Mouse (Mus musculus): ENCODE results near the gene Alox15. TPM values are rescaled to one million over a fixed set of nuclear protein-coding genes. Genes with fewer than 3 reads are reported as not detected.
A peak's percentile ranks its signal among the peaks of the same experiment; 100 is the strongest.

The Alox15 gene
- total RNA-seq, 2 experiments from 2014 or later = 5.2 to 8.1 TPM

DNA sequence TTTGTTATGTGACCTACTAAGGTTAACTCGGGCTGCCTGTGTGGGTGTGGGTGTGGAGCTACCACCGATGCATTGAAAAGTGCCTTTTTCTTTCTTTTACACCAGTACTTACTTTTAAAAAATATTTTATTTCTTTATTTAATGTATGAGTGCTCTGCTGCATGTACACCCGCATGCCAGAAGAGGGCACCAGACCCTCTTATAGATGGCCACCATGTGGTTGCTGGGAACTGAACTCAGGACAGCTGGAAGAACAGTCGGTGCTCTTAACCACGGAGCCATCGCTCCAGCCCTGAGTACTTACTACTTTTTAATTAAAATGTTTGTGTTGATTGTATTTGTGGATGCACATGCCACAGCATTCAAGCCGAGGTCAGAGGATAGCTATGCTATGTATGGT is 38.0 kb downstream of the Alox15 start:
- intact Hi-C loops (cut with DNase I) = loop anchor here (10.0 kb wide), 2 partner anchors 181 to 259 kb away; partner anchors contain the start of gene Asgr1
- peak in 1 of 2 experiments; percentile 33 for DNase-seq

DNA sequence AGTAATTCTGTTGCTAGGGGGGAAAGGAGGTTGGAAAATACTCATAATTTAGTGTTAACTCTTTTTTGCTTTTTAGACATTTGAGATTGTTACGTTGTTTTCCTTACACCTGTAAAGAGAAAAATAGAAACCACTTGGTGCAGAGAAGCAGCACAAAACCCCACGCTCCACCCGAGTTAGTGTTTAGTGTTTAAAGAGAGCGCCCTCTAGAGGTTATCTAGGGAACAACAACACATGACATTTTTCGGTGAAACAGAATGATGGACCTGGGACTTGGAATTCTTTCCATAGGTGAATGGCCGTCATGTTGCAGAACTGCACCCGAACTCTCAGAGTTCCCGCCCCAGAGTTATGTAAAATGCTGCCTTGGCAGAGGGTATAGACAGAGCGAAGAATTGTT is 42.5 kb downstream of the Alox15 start:
- DNase-seq = peak; percentile 29 to 55

DNA sequence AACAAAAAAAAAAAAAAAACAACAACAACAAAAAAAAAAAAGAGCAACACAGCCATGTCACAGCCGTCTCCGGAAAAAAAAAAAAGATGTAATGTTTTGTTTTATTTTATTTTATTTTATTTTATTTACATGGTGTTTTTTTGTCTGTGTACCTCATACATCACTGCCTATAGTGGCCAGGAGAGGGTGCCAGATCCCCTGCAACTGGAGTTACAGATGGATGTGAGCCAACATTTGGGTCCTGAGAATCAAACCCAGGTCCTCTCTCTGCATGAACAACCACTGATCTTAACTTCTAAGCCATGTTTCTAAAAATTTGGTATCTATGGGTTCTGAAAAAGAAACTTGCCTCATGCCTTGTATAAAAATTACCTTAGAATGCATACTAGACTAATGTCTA is 43.5 kb downstream of the Alox15 start:
- DNase-seq = no peak
- intact Hi-C loops (cut with DNase I) = no loop called here

More for the DNA sequence above, 42.5 kb downstream of the Alox15 start:
- intact Hi-C loops (cut with DNase I) = loop anchor here (1.0 kb wide), 1 partner anchor 54 kb away; the partner anchor contains the start of gene Alox12

DNA sequence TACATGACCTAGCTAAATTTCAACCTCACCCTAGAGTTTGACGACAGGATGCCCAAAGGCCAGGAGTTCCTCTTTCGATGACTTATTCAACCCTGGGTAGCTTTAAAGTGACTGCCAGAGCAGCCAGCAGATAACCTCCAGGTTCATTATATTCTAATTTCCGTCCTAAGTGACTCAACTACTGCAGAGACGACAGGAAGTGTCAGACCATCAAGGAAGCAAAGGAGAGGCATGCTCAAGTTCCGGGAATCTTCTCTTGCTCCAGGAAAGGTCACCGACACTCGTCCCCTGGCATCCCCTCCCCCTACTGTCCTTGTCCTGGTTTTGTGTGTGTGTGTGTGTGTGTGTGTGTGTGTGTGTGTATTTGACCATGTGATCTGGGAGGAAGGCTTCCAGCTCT is 45.7 kb downstream of the Alox15 start:
- no peak for DNase-seq
- intact Hi-C loops (cut with DNase I) = no loop called here

DNA sequence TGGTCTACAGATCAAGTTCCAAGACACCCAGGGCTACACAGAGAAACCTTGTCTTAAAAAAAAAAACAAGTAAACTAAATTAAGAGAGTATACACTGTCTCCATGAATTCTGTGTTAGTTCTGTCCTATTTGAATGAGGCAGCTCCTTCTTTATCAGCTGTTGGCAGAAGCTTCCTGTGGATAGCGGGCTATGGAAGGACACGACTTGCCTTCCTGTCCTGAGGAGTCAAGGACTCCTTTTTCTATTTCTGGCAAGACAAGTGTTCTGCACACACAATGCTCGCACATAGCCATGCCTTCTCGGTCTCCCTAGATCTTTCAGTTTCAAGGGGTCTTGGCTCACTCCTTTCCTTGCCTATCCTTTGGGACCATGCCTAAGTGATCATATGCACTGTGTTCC is 49.5 kb downstream of the Alox15 start:
- intact Hi-C loops (cut with DNase I) = no loop called here
- DNase-seq = no peak

DNA sequence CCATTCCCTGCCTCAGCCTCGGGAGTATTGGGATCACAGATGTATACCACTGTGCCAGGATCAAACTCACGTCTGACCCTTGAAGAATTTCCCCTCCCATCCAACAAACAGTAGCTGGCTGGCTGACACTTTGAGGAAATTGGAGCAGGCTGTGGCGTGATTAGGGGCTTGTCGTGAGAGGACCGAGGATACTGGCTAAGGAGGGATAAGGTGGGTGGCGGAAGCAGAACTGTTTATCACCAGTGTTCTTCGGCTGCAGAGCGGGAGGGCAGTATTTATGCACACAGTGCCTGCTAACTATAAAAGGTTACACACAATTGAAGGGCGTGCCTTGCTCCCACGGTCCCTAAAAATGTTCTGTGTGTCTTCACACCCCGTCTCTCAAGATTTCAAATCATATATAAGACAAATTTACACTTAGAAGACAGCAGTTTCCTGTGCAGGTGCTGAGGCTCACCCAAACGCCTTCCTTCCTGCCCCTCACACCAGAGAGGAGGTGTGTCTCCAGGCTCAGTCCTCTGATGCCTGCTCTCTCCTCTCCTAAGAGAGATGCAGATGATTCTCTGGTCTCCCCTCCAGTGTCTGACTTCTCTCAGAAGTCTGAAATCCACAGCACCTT is 53.9 kb downstream of the Alox15 start:
- DNase-seq = no peak
- intact Hi-C loops (cut with DNase I) = no loop called here

GRCm38 (mm10) chr11:70297405-70297804 is 54.4 kb downstream of the Alox15 start:
- intact Hi-C loops (cut with DNase I) = no loop called here
- DNase-seq = no peak

Other genes with a start within 250 kb of the Alox15 start
- gene Mgl2, start 221.7 kb downstream of the Alox15 start, total RNA-seq (2021) = 1 to 10 TPM; 2.2 to 2.7 TPM
- 1 to 10 TPM; 1.7 to 2.2 TPM for gene Clec10a, start 195.8 kb downstream of the Alox15 start, total RNA-seq (2021)
- under 1 TPM; 0.76 to 0.90 TPM for gene Slc16a11, start 139.3 kb downstream of the Alox15 start, total RNA-seq (2021)
- 1 to 10 TPM; 4.2 to 5.8 TPM for gene Slc16a13, start 131.0 kb downstream of the Alox15 start, total RNA-seq (2021)
- gene Bcl6b, start 122.2 kb downstream of the Alox15 start, total RNA-seq (2021) = 10 to 100 TPM; 26.1 to 32.5 TPM
- 10 to 100 TPM; 34.7 to 38.4 TPM for gene 0610010K14Rik, start 114.1 kb downstream of the Alox15 start, total RNA-seq (2021)
- gene Gm21988, start 112.2 kb downstream of the Alox15 start, total RNA-seq (2021) = 1 to 10 TPM; 3.1 to 3.2 TPM
- 10 to 100 TPM; 89.0 to 96.3 TPM for gene Rnasek, start 112.2 kb downstream of the Alox15 start, total RNA-seq (2021)
- gene Alox12, start 96.7 kb downstream of the Alox15 start, total RNA-seq (2021) = 1 to 10 TPM; 2.7 to 3.1 TPM
- gene Alox12e, start 29.4 kb downstream of the Alox15 start, total RNA-seq (2021) = under 1 TPM; 0.14 to 0.44 TPM
- 10 to 100 TPM; 19.8 to 22.9 TPM for gene Pelp1, start 58.0 kb upstream of the Alox15 start, total RNA-seq (2021)
- 10 to 100 TPM; 13.8 to 17.0 TPM for gene Arrb2, start 80.6 kb upstream of the Alox15 start, total RNA-seq (2021)
- 1 to 10 TPM; 7.3 to 8.5 TPM for gene Med11, start 99.9 kb upstream of the Alox15 start, total RNA-seq (2021)
- gene Zmynd15, start 107.4 kb upstream of the Alox15 start, total RNA-seq (2021) = 1 to 10 TPM; 2.9 to 4.7 TPM
- 1 to 10 TPM; 7.3 to 9.5 TPM for gene Cxcl16, start 108.0 kb upstream of the Alox15 start, total RNA-seq (2021)
- gene Tm4sf5, start 153.2 kb upstream of the Alox15 start, total RNA-seq (2021) = 1 to 10 TPM; 1.2 to 1.3 TPM
- gene Vmo1, start 162.6 kb upstream of the Alox15 start, total RNA-seq (2021) = under 1 TPM in 1 of 2 experiments, not detected in 1; 0.45 TPM
- not detected for gene Gltpd2, start 167.2 kb upstream of the Alox15 start, total RNA-seq (2021)
- 100 to 1,000 TPM; 231 to 238 TPM for gene Psmb6, start 173.3 kb upstream of the Alox15 start, total RNA-seq (2021)
- gene Gm40193, start 180.9 kb upstream of the Alox15 start, total RNA-seq (2021) = not detected
- gene Pld2, start 188.0 kb upstream of the Alox15 start, total RNA-seq (2021) = 1 to 10 TPM; 7.7 to 8.4 TPM
- gene Mink1, start 210.8 kb upstream of the Alox15 start, total RNA-seq (2021) = 10 to 100 TPM; 42.2 to 44.1 TPM

Data from heart, postnatal 14 days (tissue).